Mouse (Mus musculus) ES-E14 (cell line): Measurements from ENCODE around the gene Olfr298. TPM values are rescaled to one million over a fixed set of nuclear protein-coding genes. Genes with fewer than 3 reads are reported as not detected.

Source experiments
- DNase-seq: peaks from one replicate; pipeline ENCODE4 v3.0.0-alpha.2; 2013; ENCODE audit warnings: low read depth, low spot score
- H3K27ac ChIP-seq: 2 replicates; pipeline ENCODE4 v1.5.1; 2012; ENCODE audit warnings: low read depth, mild to moderate bottlenecking, low read length, moderate library complexity, mixed read lengths; ENCODE audit not compliant: poor library complexity, insufficient read depth, severe bottlenecking
- H3K36me3 ChIP-seq: 2 replicates; pipeline ENCODE4 v1.6.1; 2012; ENCODE audit warnings: mild to moderate bottlenecking, low read length, moderate library complexity, mixed read lengths; ENCODE audit not compliant: control insufficient read depth, poor library complexity, insufficient read depth, severe bottlenecking
- H3K4me1 ChIP-seq, 2 experiments: fragments of 150-350 bp in 1 of 2; sonication (generic) in 1 of 2; 2 replicates each; pipeline ENCODE4 v1.6.1; 2012; ENCODE audit warnings: low read length in 2 of 2, mild to moderate bottlenecking in 1 of 2, mixed read lengths in 1 of 2; ENCODE audit not compliant: control insufficient read depth in 2 of 2, insufficient read depth in 2 of 2, poor library complexity in 1 of 2
- H3K4me3 ChIP-seq, 2 experiments: fragments of 150-350 bp in 1 of 2; sonication (generic) in 1 of 2; 2 replicates each; pipeline ENCODE4 v1.5.1; 2012; ENCODE audit warnings: low read length in 2 of 2, low read depth in 1 of 2, mild to moderate bottlenecking in 1 of 2, mixed read lengths in 1 of 2; ENCODE audit not compliant: insufficient read depth in 1 of 2, poor library complexity in 1 of 2, severe bottlenecking in 1 of 2
- H3K9ac ChIP-seq: 2 replicates; pipeline ENCODE4 v1.6.1; 2012; ENCODE audit warnings: low read depth, mild to moderate bottlenecking, low read length, mixed read lengths; ENCODE audit not compliant: poor library complexity, insufficient read depth, severe bottlenecking
- H3K9me3 ChIP-seq: fragments of 150-350 bp; sonication (generic); 2 replicates; pipeline ENCODE4 v1.6.1; 2012; ENCODE audit warnings: low read depth, mild to moderate bottlenecking, low read length; ENCODE audit not compliant: control insufficient read depth, insufficient read depth
- CHD2 ChIP-seq: IDR thresholded peaks from 2 replicates; pipeline ENCODE4 v1.6.1; 2014; ENCODE audit warnings: mild to moderate bottlenecking, low read depth, low read length, inconsistent platforms
- HCFC1 ChIP-seq: IDR thresholded peaks from 2 replicates; pipeline ENCODE4 v1.6.1; 2012; ENCODE audit warnings: low read length, inconsistent platforms, borderline replicate concordance; ENCODE audit not compliant: insufficient read depth
- MAFK ChIP-seq: IDR thresholded peaks from 2 replicates; pipeline ENCODE4 v1.6.1; 2014; ENCODE audit warnings: mild to moderate bottlenecking, low read depth, low read length, inconsistent platforms; ENCODE audit not compliant: insufficient read depth
- ZC3H11A ChIP-seq: IDR thresholded peaks from 2 replicates; pipeline ENCODE4 v1.6.1; 2012; ENCODE audit warnings: low read depth, mild to moderate bottlenecking, inconsistent platforms, low read length, borderline replicate concordance
- ZNF384 ChIP-seq: IDR thresholded peaks from 2 replicates; pipeline ENCODE4 v1.6.1; 2012; ENCODE audit warnings: low read depth, low read length, inconsistent platforms
- in situ Hi-C, 2 experiments: fragments of 600-800 bp; cut with MboI; formaldehyde crosslinking; loops; one replicate each; pipeline ENCODE4 v1.15.1; 2025; ENCODE audit warnings: low sequenced_read_pairs in 2 of 2, inconsistent platforms in 1 of 2; ENCODE audit not compliant: unreplicated experiment in 2 of 2
- total RNA-seq: library from RNA; depleted of rRNA; stranded (reverse); fragments of 300-350 nt; gene quantifications from 2 replicates; pipeline ENCODE4 v1.2.3, GENCODE M21; 2012; rRNA removed

Gene Olfr298
- not detected in 2 replicates for total RNA-seq

GRCm38 (mm10) chr7:86492384-86492783 is at the start of gene Olfr298:
Gene Olfr298 (minus strand): TSS chr7:86492484.
- Histone ChIP-seq H3K4me1 (no peaks in the 10 kb centered on the region), H3K9ac (no peak within 1 kb of the TSS), H3K9me3 (no peaks in the 10 kb centered on the region), H3K27ac (no peak within 1 kb of the TSS), H3K4me3 (no peak within 1 kb of the TSS), H3K36me3 (no peaks in the 10 kb centered on the region)
- in situ Hi-C loops, result no loop called here
- TF ChIP-seq MAFK, result no peak
- no peak for TF ChIP-seq ZC3H11A
- no peak for TF ChIP-seq HCFC1
- TF ChIP-seq CHD2, result no peak
- no peak for DNase-seq

- Histone ChIP-seq H3K36me3 (no peaks in the 10 kb centered on the region), H3K4me1 (no peaks in the 10 kb centered on the region), H3K9me3 (no peaks in the 10 kb centered on the region), H3K4me3 (no peak within 1 kb of the TSS), H3K27ac (no peak within 1 kb of the TSS), H3K9ac (no peak within 1 kb of the TSS)
- in situ Hi-C loops, result no loop called here
- TF ChIP-seq ZNF384, result no peak
- no peak for TF ChIP-seq HCFC1
- TF ChIP-seq ZC3H11A, result no peak
- DNase-seq, result no peak
Measured at GRCm38 (mm10) chr7:86519668-86520067, 27.4 kb upstream of the Olfr298 start, which contains the start of gene Olfr297. Gene Olfr297 (plus strand): TSS chr7:86519968.

- no peaks in the 10 kb centered on the region for H3K4me1 ChIP-seq
- TF ChIP-seq CHD2, result no peak
- no peak for TF ChIP-seq ZNF384
- no peak for TF ChIP-seq HCFC1
- no peak for TF ChIP-seq ZC3H11A
- no peak for DNase-seq
- in situ Hi-C loops, result no loop called here
- H3K36me3 ChIP-seq, result no peaks in the 10 kb centered on the region
- H3K4me3 ChIP-seq, result no peak within 1 kb of the TSS
- no peak within 1 kb of the TSS for H3K9ac ChIP-seq
- H3K27ac ChIP-seq, result no peak within 1 kb of the TSS
- H3K9me3 ChIP-seq, result no peaks in the 10 kb centered on the region
Measured at GRCm38 (mm10) chr7:86459621-86460020, 32.7 kb downstream of the Olfr298 start, which contains the start of gene Olfr299. Gene Olfr299 (plus strand): TSS chr7:86459921.

Other genes starting within 250 kb of the Olfr298 start
- not detected in 2 replicates for gene Vmn2r76, start 246.2 kb downstream of the Olfr298 start, total RNA-seq
- gene Olfr310, start 215.3 kb downstream of the Olfr298 start, total RNA-seq, result not detected in 2 replicates
- gene Olfr309, start 178.8 kb downstream of the Olfr298 start, total RNA-seq, result not detected in 2 replicates
- gene Olfr308, start 166.9 kb downstream of the Olfr298 start, total RNA-seq, result not detected in 2 replicates
- 0.76 and 1.5 TPM in 2 replicates for gene Olfr307, start 154.9 kb downstream of the Olfr298 start, total RNA-seq
- gene Olfr305, start 125.6 kb downstream of the Olfr298 start, total RNA-seq, result not detected in 2 replicates
- gene Olfr304, start 105.8 kb downstream of the Olfr298 start, total RNA-seq, result not detected in 2 replicates
- gene Olfr303, start 94.7 kb downstream of the Olfr298 start, total RNA-seq, result not detected in 2 replicates
- gene Olfr301, start 88.6 kb downstream of the Olfr298 start, total RNA-seq, result not detected in 2 replicates
- gene Olfr299, start 32.6 kb downstream of the Olfr298 start, total RNA-seq, result not detected in 2 replicates
- gene Olfr297, start 27.5 kb upstream of the Olfr298 start, total RNA-seq, result not detected in 2 replicates
- not detected in 2 replicates for gene Olfr295, start 91.4 kb upstream of the Olfr298 start, total RNA-seq
- gene Olfr294, start 124.2 kb upstream of the Olfr298 start, total RNA-seq, result not detected in 2 replicates
- 0.05 TPM in 1 of 2 replicates, not detected in the other for gene Olfr293, start 156.6 kb upstream of the Olfr298 start, total RNA-seq
- not detected in 2 replicates for gene Olfr292, start 195.8 kb upstream of the Olfr298 start, total RNA-seq